23 mouse cellular contexts compared by ENCODE assay signal in the genomic region with DNA sequence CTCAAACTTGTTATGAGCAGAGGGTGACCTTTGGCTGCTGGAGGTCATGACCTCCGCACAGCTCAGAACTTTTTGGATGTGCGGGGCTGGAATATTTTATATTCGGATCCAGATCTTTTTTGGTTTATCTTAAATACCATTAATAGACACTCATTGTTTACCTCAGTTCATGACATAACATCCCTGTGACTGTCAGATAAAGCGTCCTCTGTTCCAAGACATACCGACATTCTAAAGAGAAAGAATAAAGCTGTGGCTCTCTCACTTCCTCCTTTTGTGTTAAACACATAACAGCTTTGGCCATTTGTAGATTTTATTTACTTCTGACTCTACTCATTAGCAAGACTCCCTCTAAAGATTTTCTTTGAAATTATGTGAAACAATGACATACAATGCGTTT.
"Had no signal": no experiment of that assay in that cellular context is flagged by ENCODE, and none has a peak within 500 bp of the region (broad histone marks: within the 10 kb centered on the region; RNA-seq: fewer than 3 reads in every experiment).

No protein-coding gene starts in this region.

- ATAC-seq: forebrain, postnatal 0 days; hindbrain, embryonic 16.5 days; inflammation-experienced regulatory T-cells, adult 6 months; intestine, embryonic 15.5 days; intestine, postnatal 0 days had no signal

- H3K9me3 ChIP-seq: heart, embryonic 10.5 days; hindbrain, embryonic 10.5 days; hindbrain, embryonic 12.5 days; intestine, embryonic 15.5 days; limb, embryonic 10.5 days; limb, embryonic 12.5 days had no signal

- H3K4me1 ChIP-seq: heart, embryonic 10.5 days; heart, embryonic 12.5 days; hindbrain, embryonic 10.5 days; hindbrain, embryonic 12.5 days; intestine, embryonic 15.5 days; limb, embryonic 10.5 days; limb, embryonic 12.5 days had no signal

- H3K36me3 ChIP-seq: heart, embryonic 10.5 days; heart, embryonic 12.5 days; hindbrain, embryonic 10.5 days; hindbrain, embryonic 12.5 days; intestine, embryonic 15.5 days; limb, embryonic 10.5 days; limb, embryonic 12.5 days had no signal

- H3K27me3 ChIP-seq: heart, embryonic 12.5 days; hindbrain, embryonic 12.5 days; intestine, embryonic 15.5 days; limb, embryonic 12.5 days had no signal

- H3K4me3 ChIP-seq: heart, embryonic 10.5 days; heart, embryonic 12.5 days; hindbrain, embryonic 10.5 days; hindbrain, embryonic 12.5 days; intestine, embryonic 15.5 days; layer of hippocampus, adult 2 months; limb, embryonic 10.5 days; limb, embryonic 12.5 days had no signal

- H3K9ac ChIP-seq: forebrain, postnatal 0 days; heart, embryonic 12.5 days; hindbrain, embryonic 12.5 days; hindbrain, embryonic 14.5 days; intestine, embryonic 15.5 days; limb, embryonic 12.5 days had no signal

- H3K27ac ChIP-seq: heart, embryonic 10.5 days; hindbrain, embryonic 10.5 days; hindbrain, embryonic 12.5 days; hindbrain, embryonic 14.5 days; intestine, embryonic 15.5 days; layer of hippocampus, adult 2 months; limb, embryonic 10.5 days; limb, embryonic 12.5 days had no signal

- H3K4me2 ChIP-seq: heart, embryonic 12.5 days; hindbrain, embryonic 12.5 days; hindbrain, embryonic 14.5 days; intestine, embryonic 15.5 days; limb, embryonic 12.5 days had no signal

- DNase-seq: forebrain, postnatal 0 days; gastrocnemius, postnatal 14 days; gastrocnemius, postnatal 36 days; heart, postnatal 10 days; heart, postnatal 4 days; kidney, adult 18-20 months; kidney, adult 8-10 months; kidney, postnatal 10 days; kidney, postnatal 25 days; layer of hippocampus, postnatal 36 days; liver had no signal
